Mouse (Mus musculus) embryonic facial prominence, embryonic 10.5 days (tissue): Measurements from ENCODE around the gene Slc9c1. TPM values are rescaled to one million over a fixed set of nuclear protein-coding genes. Genes with fewer than 3 reads are reported as not detected.

Experiments used
- DNase-seq: peaks from one replicate; pipeline ENCODE4 v3.0.0-alpha.2; 2017; ENCODE audit warnings: low spot score
- H3K27ac ChIP-seq: fragments of 300-500 bp; sonication (generic); replicated peaks from 2 replicates; pipeline ENCODE4 v1.5.1; 2016; ENCODE audit warnings: mild to moderate bottlenecking
- H3K27me3 ChIP-seq: fragments of 300-500 bp; sonication (generic); replicated peaks from 2 replicates; pipeline ENCODE4 v1.6.1; 2016; ENCODE audit warnings: low read depth, mild to moderate bottlenecking; ENCODE audit not compliant: poor library complexity, severe bottlenecking
- H3K36me3 ChIP-seq: fragments of 300-500 bp; sonication (generic); replicated peaks from 2 replicates; pipeline ENCODE4 v1.6.1; 2016; ENCODE audit warnings: mild to moderate bottlenecking, moderate library complexity
- H3K4me1 ChIP-seq: fragments of 300-500 bp; sonication (generic); 2 replicates; pipeline ENCODE4 v1.6.1; 2016
- H3K4me3 ChIP-seq: fragments of 300-500 bp; sonication (generic); 2 replicates; pipeline ENCODE4 v1.5.1; 2016; ENCODE audit warnings: mild to moderate bottlenecking, moderate library complexity
- H3K9me3 ChIP-seq: fragments of 300-500 bp; sonication (generic); 2 replicates; pipeline ENCODE4 v1.6.1; 2016; ENCODE audit warnings: mild to moderate bottlenecking
- WGBS: fragments of 180-500 bp; shearing (Covaris S2); methylation state at CpG from one replicate; pipeline ENCODE4 v1.1.7; 2016; 5-methylcytosine and 5-hydroxymethylcytosine counted together
- polyA plus RNA-seq: library from polyadenylated mRNA; unstranded; fragments of >200 nt; fragmentation: Nextera tagmentation; extraction: Ambion mirVana; gene quantifications from 2 replicates; pipeline ENCODE4 v1.2.1, GENCODE M21; 2016

Slc9c1 gene
- polyA plus RNA-seq, 1 experiment from 2014 or later, result not detected

GRCm38 (mm10) chr16:45593656-45594055 lies 58.5 kb downstream of the Slc9c1 start:
- H3K27me3 ChIP-seq, result no peaks in the 10 kb centered on the region
- WGBS, result 66% methylated on average over 1 of the region's 1 CpGs
- H3K4me1 ChIP-seq, result no peaks in the 10 kb centered on the region
- no peak overlapping the region for H3K27ac ChIP-seq
- H3K36me3 ChIP-seq, result no peaks in the 10 kb centered on the region
- H3K4me3 ChIP-seq, result no peak overlapping the region
- H3K9me3 ChIP-seq, result no peaks in the 10 kb centered on the region
- DNase-seq, result no peak

- H3K4me3 ChIP-seq, result no peak overlapping the region
- no peaks in the 10 kb centered on the region for H3K4me1 ChIP-seq
- no peak overlapping the region for H3K27ac ChIP-seq
- no peak for DNase-seq
- H3K36me3 ChIP-seq, result no peaks in the 10 kb centered on the region
- H3K27me3 ChIP-seq, result no peaks in the 10 kb centered on the region
- no peaks in the 10 kb centered on the region for H3K9me3 ChIP-seq
Observed at GRCm38 (mm10) chr16:45595494-45595893, 60.4 kb downstream of the Slc9c1 start.

GRCm38 (mm10) chr16:45608481-45608954 lies 73.4 kb downstream of the Slc9c1 start:
- no peaks in the 10 kb centered on the region for H3K27me3 ChIP-seq
- no peak overlapping the region for H3K4me3 ChIP-seq
- H3K27ac ChIP-seq, result no peak overlapping the region
- DNase-seq, result no peak
- no peaks in the 10 kb centered on the region for H3K36me3 ChIP-seq
- WGBS, result 47% methylated on average over 4 of the region's 4 CpGs
- no peaks in the 10 kb centered on the region for H3K4me1 ChIP-seq
- no peaks in the 10 kb centered on the region for H3K9me3 ChIP-seq

- no peak for DNase-seq
- WGBS, result 82% methylated on average over 3 of the region's 3 CpGs
- H3K9me3 ChIP-seq, result no peaks in the 10 kb centered on the region
Observed at GRCm38 (mm10) chr16:45609300-45609699, 74.2 kb downstream of the Slc9c1 start.

GRCm38 (mm10) chr16:45610267-45610666 lies 75.2 kb downstream of the Slc9c1 start, which contains the start of gene Gcsam:
Gene Gcsam (plus strand): TSS chr16:45610380.
- H3K4me1 ChIP-seq, result no peaks in the 10 kb centered on the region
- no peak within 1 kb of the TSS for H3K4me3 ChIP-seq
- DNase-seq, result no peak
- H3K27me3 ChIP-seq, result no peaks in the 10 kb centered on the region
- H3K36me3 ChIP-seq, result no peaks in the 10 kb centered on the region
- WGBS, result 73% methylated on average over 4 of the region's 4 CpGs
- H3K9me3 ChIP-seq, result no peaks in the 10 kb centered on the region
- no peak within 1 kb of the TSS for H3K27ac ChIP-seq

More at GRCm38 (mm10) chr16:45609300-45609699, 74.2 kb downstream of the Slc9c1 start:
- no peak overlapping the region for H3K27ac ChIP-seq
- no peaks in the 10 kb centered on the region for H3K36me3 ChIP-seq
- H3K4me3 ChIP-seq, result no peak overlapping the region
- H3K27me3 ChIP-seq, result no peaks in the 10 kb centered on the region
- no peaks in the 10 kb centered on the region for H3K4me1 ChIP-seq

- Histone ChIP-seq H3K27me3 (no peaks in the 10 kb centered on the region), H3K4me1 (no peaks in the 10 kb centered on the region), H3K36me3 (no peaks in the 10 kb centered on the region), H3K9me3 (no peaks in the 10 kb centered on the region), H3K27ac (no peak overlapping the region), H3K4me3 (no peak overlapping the region)
- DNase-seq, result no peak
- 76% methylated on average over 2 of the region's 2 CpGs for WGBS
Observed at GRCm38 (mm10) chr16:45613247-45613646, 78.1 kb downstream of the Slc9c1 start.

- Histone ChIP-seq H3K27ac (no peak overlapping the region), H3K27me3 (no peaks in the 10 kb centered on the region), H3K9me3 (no peaks in the 10 kb centered on the region), H3K36me3 (no peaks in the 10 kb centered on the region), H3K4me3 (no peak overlapping the region), H3K4me1 (no peaks in the 10 kb centered on the region)
- no peak for DNase-seq
- 88% methylated on average over 1 of the region's 1 CpGs for WGBS
Observed at GRCm38 (mm10) chr16:45615944-45616343, 80.8 kb downstream of the Slc9c1 start.

GRCm38 (mm10) chr16:45619751-45620375 lies 84.8 kb downstream of the Slc9c1 start:
- no peaks in the 10 kb centered on the region for H3K4me1 ChIP-seq
- no peaks in the 10 kb centered on the region for H3K9me3 ChIP-seq
- H3K27me3 ChIP-seq, result no peaks in the 10 kb centered on the region
- H3K4me3 ChIP-seq, result no peak overlapping the region
- no peak overlapping the region for H3K27ac ChIP-seq
- no peaks in the 10 kb centered on the region for H3K36me3 ChIP-seq
- no peak for DNase-seq
- 85% methylated on average over 8 of the region's 8 CpGs for WGBS

GRCm38 (mm10) chr16:45623230-45623629 lies 88.1 kb downstream of the Slc9c1 start:
- no peaks in the 10 kb centered on the region for H3K4me1 ChIP-seq
- H3K9me3 ChIP-seq, result no peaks in the 10 kb centered on the region
- DNase-seq, result no peak
- H3K27ac ChIP-seq, result no peak overlapping the region
- H3K27me3 ChIP-seq, result no peaks in the 10 kb centered on the region
- no peaks in the 10 kb centered on the region for H3K36me3 ChIP-seq
- H3K4me3 ChIP-seq, result no peak overlapping the region
- WGBS, result 91% methylated on average over 4 of the region's 4 CpGs

GRCm38 (mm10) chr16:45624791-45625190 lies 89.7 kb downstream of the Slc9c1 start:
- 92% methylated on average over 2 of the region's 2 CpGs for WGBS
- no peaks in the 10 kb centered on the region for H3K4me1 ChIP-seq
- no peaks in the 10 kb centered on the region for H3K36me3 ChIP-seq
- H3K9me3 ChIP-seq, result no peaks in the 10 kb centered on the region
- H3K27me3 ChIP-seq, result no peaks in the 10 kb centered on the region
- no peak overlapping the region for H3K4me3 ChIP-seq
- no peak overlapping the region for H3K27ac ChIP-seq
- DNase-seq, result no peak

- no peaks in the 10 kb centered on the region for H3K9me3 ChIP-seq
- H3K27me3 ChIP-seq, result no peaks in the 10 kb centered on the region
- no peak for DNase-seq
- H3K36me3 ChIP-seq, result no peaks in the 10 kb centered on the region
- H3K4me3 ChIP-seq, result no peak overlapping the region
- H3K27ac ChIP-seq, result no peak overlapping the region
- 83% methylated on average over 2 of the region's 2 CpGs for WGBS
- no peaks in the 10 kb centered on the region for H3K4me1 ChIP-seq
Observed at GRCm38 (mm10) chr16:45625342-45625741, 90.2 kb downstream of the Slc9c1 start.

- H3K27ac ChIP-seq, result no peak overlapping the region
- WGBS, result 82% methylated on average over 8 of the region's 8 CpGs
- no peak overlapping the region for H3K4me3 ChIP-seq
- H3K27me3 ChIP-seq, result no peaks in the 10 kb centered on the region
- no peak for DNase-seq
- no peaks in the 10 kb centered on the region for H3K9me3 ChIP-seq
- H3K36me3 ChIP-seq, result no peaks in the 10 kb centered on the region
- H3K4me1 ChIP-seq, result no peaks in the 10 kb centered on the region
Observed at GRCm38 (mm10) chr16:45629497-45630105, 94.5 kb downstream of the Slc9c1 start.

- H3K4me3 ChIP-seq, result no peak overlapping the region
- H3K27me3 ChIP-seq, result no peaks in the 10 kb centered on the region
- 62% methylated on average over 5 of the region's 5 CpGs for WGBS
- no peaks in the 10 kb centered on the region for H3K36me3 ChIP-seq
- no peak overlapping the region for H3K27ac ChIP-seq
- DNase-seq, result peak; percentile 63
- H3K4me1 ChIP-seq, result no peaks in the 10 kb centered on the region
- no peaks in the 10 kb centered on the region for H3K9me3 ChIP-seq
Observed at GRCm38 (mm10) chr16:45630347-45630960, 95.3 kb downstream of the Slc9c1 start.
